Mouse (Mus musculus) heart, postnatal 0 days (tissue): ENCODE measurements around the gene Prss40. TPM values are rescaled to one million over a fixed set of nuclear protein-coding genes. Genes with fewer than 3 reads are reported as not detected.

ENCODE experiments used
- ATAC-seq: fragments of 200-750 bp; cut with Nextera tagmentation; 2 replicates; pipeline ENCODE4 v1.8.0; 2017; ENCODE audit warnings: low read depth, moderate number of reproducible peaks, moderate library complexity; ENCODE audit not compliant: insufficient read depth
- DNase-seq: peaks from one replicate; pipeline ENCODE4 v3.0.0-alpha.2; 2016; ENCODE audit warnings: low spot score
- H3K27ac ChIP-seq: fragments of 300-500 bp; sonication (generic); 2 replicates; pipeline ENCODE4 v1.5.1; 2014; ENCODE audit warnings: low read depth, mild to moderate bottlenecking
- H3K27me3 ChIP-seq: fragments of 300-500 bp; sonication (generic); 2 replicates; pipeline ENCODE4 v1.6.1; 2014; ENCODE audit warnings: low read length, mixed read lengths; ENCODE audit not compliant: control insufficient read depth, insufficient read depth
- H3K36me3 ChIP-seq: fragments of 300-500 bp; sonication (generic); replicated peaks from 2 replicates; pipeline ENCODE4 v1.6.1; 2014; ENCODE audit warnings: low read length, mixed read lengths; ENCODE audit not compliant: control insufficient read depth, insufficient read depth
- H3K4me1 ChIP-seq: fragments of 300-500 bp; sonication (generic); 2 replicates; pipeline ENCODE4 v1.6.1; 2014; ENCODE audit warnings: antibody characterized with exemption; ENCODE audit not compliant: control insufficient read depth, insufficient read depth
- H3K4me2 ChIP-seq: fragments of 300-500 bp; sonication (generic); 2 replicates; pipeline ENCODE4 v1.6.1; 2014; ENCODE audit warnings: low read depth, mild to moderate bottlenecking, low read length, moderate library complexity
- H3K4me3 ChIP-seq: fragments of 300-500 bp; sonication (generic); 2 replicates; pipeline ENCODE4 v1.5.1; 2014; ENCODE audit warnings: low read depth, low read length
- H3K9ac ChIP-seq: fragments of 300-500 bp; sonication (generic); replicated peaks from 2 replicates; pipeline ENCODE4 v1.6.1; 2014; ENCODE audit warnings: low read depth, low read length, mixed read lengths
- H3K9me3 ChIP-seq: fragments of 300-500 bp; sonication (generic); replicated peaks from 2 replicates; pipeline ENCODE4 v1.6.1; 2016; ENCODE audit warnings: low read length; ENCODE audit not compliant: control insufficient read depth
- CTCF ChIP-seq: IDR thresholded peaks from 2 replicates; pipeline ENCODE4 v1.5.1; 2016; ENCODE audit warnings: antibody characterized with exemption, control low read depth, low read depth
- EP300 ChIP-seq: IDR thresholded peaks from 2 replicates; pipeline ENCODE4 v1.6.1; 2016; ENCODE audit warnings: antibody characterized with exemption, low read depth
- WGBS: fragments of 180-500 bp; shearing (Covaris S2); extraction: QIAGEN DNeasy Blood & Tissue Kit; methylation state at CpG from one replicate; pipeline ENCODE4 v1.1.7; 2014; 5-methylcytosine and 5-hydroxymethylcytosine counted together
- polyA plus RNA-seq: library from polyadenylated mRNA; unstranded; fragments of >200 nt; fragmentation: Nextera tagmentation; extraction: Ambion mirVana; gene quantifications from 2 replicates; pipeline ENCODE4 v1.2.1, GENCODE M21; 2015
- total RNA-seq: library from RNA; depleted of rRNA; stranded (reverse); fragments of >200 nt; gene quantifications from 2 replicates; pipeline ENCODE4 v1.2.3, GENCODE M21; 2014; ENCODE audit warnings: low replicate concordance

The Prss40 gene
- total and polyA plus RNA-seq, 2 experiments from 2014 or later: not detected

DNA sequence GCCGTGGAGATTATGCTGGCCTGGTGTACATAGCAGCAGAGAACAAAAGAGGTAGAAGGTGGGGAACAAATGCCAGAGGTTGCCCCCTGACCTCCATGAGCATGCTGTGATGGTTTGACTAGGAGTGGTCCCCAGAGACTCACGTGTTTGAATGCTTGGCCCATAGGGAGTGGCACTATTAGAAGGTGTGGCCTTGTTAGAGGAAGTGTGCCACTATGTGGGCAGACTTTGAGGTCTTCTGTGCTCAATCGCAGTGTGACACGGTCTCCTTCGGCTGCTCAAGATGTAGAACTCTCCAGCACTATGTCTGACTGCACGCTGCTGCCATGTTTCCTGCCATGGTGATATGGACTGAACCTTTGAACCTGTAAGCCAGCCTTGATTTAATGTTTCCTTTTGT, 12.5 kb upstream of the Prss40 start:
- ATAC-seq: no peak
- WGBS: 78% methylated on average over 6 of the region's 6 CpGs
- Histone ChIP-seq H3K4me2 (no peak overlapping the region), H3K36me3 (no peaks in the 10 kb centered on the region), H3K4me1 (no peaks in the 10 kb centered on the region), H3K9ac (no peak overlapping the region), H3K27me3 (peaks cover 5% of the 10 kb centered on the region; the same call in 1 of the 2 replicates), H3K27ac (no peak overlapping the region), H3K9me3 (no peaks in the 10 kb centered on the region), H3K4me3 (no peak overlapping the region)
- no peak for TF ChIP-seq CTCF
- no peak for TF ChIP-seq EP300
- no peak for DNase-seq

- no peaks in the 10 kb centered on the region for H3K27me3 ChIP-seq
- H3K4me1 ChIP-seq: no peaks in the 10 kb centered on the region
- DNase-seq (no peak), ATAC-seq (no peak)
- H3K36me3 ChIP-seq: no peaks in the 10 kb centered on the region
- WGBS: 63% methylated on average over 6 of the region's 6 CpGs
- H3K27ac ChIP-seq: no peak overlapping the region
- no peak overlapping the region for H3K4me3 ChIP-seq
- TF ChIP-seq EP300: no peak
- no peaks in the 10 kb centered on the region for H3K9me3 ChIP-seq
- H3K4me2 ChIP-seq: no peak overlapping the region
- H3K9ac ChIP-seq: no peak overlapping the region
Measured at GRCm38 (mm10) chr1:34571431-34571830, 10.7 kb upstream of the Prss40 start.

GRCm38 (mm10) chr1:34569876-34570275, 9.1 kb upstream of the Prss40 start:
- Histone ChIP-seq H3K27ac (no peak overlapping the region), H3K4me3 (no peak overlapping the region), H3K27me3 (no peaks in the 10 kb centered on the region), H3K9ac (no peak overlapping the region), H3K36me3 (no peaks in the 10 kb centered on the region), H3K9me3 (no peaks in the 10 kb centered on the region), H3K4me2 (no peak overlapping the region), H3K4me1 (no peaks in the 10 kb centered on the region)
- DNase-seq (no peak), ATAC-seq (no peak)
- WGBS: 79% methylated on average over 2 of the region's 2 CpGs
- TF ChIP-seq CTCF: no peak
- TF ChIP-seq EP300: no peak

DNA sequence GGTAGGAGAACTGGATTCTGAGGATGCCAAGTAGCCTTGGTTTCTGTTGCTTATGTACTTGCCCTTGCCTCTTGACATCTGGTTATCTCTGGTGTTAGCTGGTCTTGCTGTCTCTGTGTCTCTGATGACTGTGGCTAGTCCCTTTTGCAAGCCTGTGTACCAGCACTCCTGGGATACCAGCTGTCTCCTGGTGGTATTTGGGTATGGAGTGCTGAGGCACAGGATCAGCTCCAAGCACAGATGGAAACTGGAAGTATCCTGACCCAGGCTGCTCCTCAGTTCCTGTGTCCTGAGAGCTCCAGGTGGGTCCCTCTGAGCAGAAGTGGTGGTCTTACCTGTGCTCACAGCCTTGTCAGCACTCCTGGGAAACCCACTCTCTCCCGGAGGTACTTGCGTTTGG, 7.4 kb upstream of the Prss40 start:
- Histone ChIP-seq H3K36me3 (no peaks in the 10 kb centered on the region), H3K4me1 (no peaks in the 10 kb centered on the region), H3K9ac (no peak overlapping the region), H3K27ac (no peak overlapping the region), H3K4me3 (no peak overlapping the region), H3K4me2 (no peak overlapping the region), H3K9me3 (no peaks in the 10 kb centered on the region), H3K27me3 (no peaks in the 10 kb centered on the region)
- ATAC-seq: no peak
- WGBS: 93% methylated on average over 2 of the region's 2 CpGs
- DNase-seq: no peak
- no peak for TF ChIP-seq CTCF
- TF ChIP-seq EP300: no peak

GRCm38 (mm10) chr1:34564383-34565045, 3.8 kb upstream of the Prss40 start:
- ATAC-seq: no peak

GRCm38 (mm10) chr1:34554275-34554674, 6.5 kb downstream of the Prss40 start:
- H3K9ac ChIP-seq: no peak overlapping the region
- ATAC-seq (no peak), DNase-seq (no peak)
- no peaks in the 10 kb centered on the region for H3K9me3 ChIP-seq
- H3K27ac ChIP-seq: no peak overlapping the region
- no peaks in the 10 kb centered on the region for H3K27me3 ChIP-seq
- H3K4me1 ChIP-seq: no peaks in the 10 kb centered on the region
- no peak overlapping the region for H3K4me3 ChIP-seq
- no peak overlapping the region for H3K4me2 ChIP-seq
- WGBS: 84% methylated on average over 7 of the region's 7 CpGs
- TF ChIP-seq CTCF: no peak
- no peak for TF ChIP-seq EP300
- no peaks in the 10 kb centered on the region for H3K36me3 ChIP-seq

More at GRCm38 (mm10) chr1:34564383-34565045, 3.8 kb upstream of the Prss40 start:
- H3K4me1 ChIP-seq: no peaks in the 10 kb centered on the region
- H3K4me2 ChIP-seq: no peak overlapping the region
- no peak overlapping the region for H3K9ac ChIP-seq
- no peaks in the 10 kb centered on the region for H3K36me3 ChIP-seq
- no peak for DNase-seq
- 65% methylated on average over 8 of the region's 8 CpGs for WGBS
- no peak overlapping the region for H3K4me3 ChIP-seq
- no peaks in the 10 kb centered on the region for H3K9me3 ChIP-seq
- TF ChIP-seq CTCF: no peak
- TF ChIP-seq EP300: no peak
- H3K27ac ChIP-seq: no peak overlapping the region
- H3K27me3 ChIP-seq: no peaks in the 10 kb centered on the region
